Mouse (Mus musculus) layer of hippocampus, adult 2 months (tissue): ENCODE data around the gene Cd276. TPM values are rescaled to one million over a fixed set of nuclear protein-coding genes. Genes with fewer than 3 reads are reported as not detected.

Experiments
- DNase-seq, 2 experiments: peaks; one replicate each; pipeline ENCODE4 v3.0.0; 2022; ENCODE audit warnings: low spot score in 2 of 2
- H3K27ac ChIP-seq: fragments of 200-600 bp; 2 replicates; pipeline ENCODE4 v1.8.1; 2022
- H3K4me3 ChIP-seq: fragments of 200-600 bp; 2 replicates; pipeline ENCODE4 v1.8.1; 2022; ENCODE audit warnings: mild to moderate bottlenecking
- CTCF ChIP-seq: fragments of 200-600 bp; conservative IDR thresholded peaks from 2 replicates; pipeline ENCODE4 v1.8.1; 2022; ENCODE audit warnings: antibody characterized with exemption, mild to moderate bottlenecking, moderate library complexity
- total RNA-seq, 2 experiments: library from RNA; stranded (reverse); gene quantifications; 2 replicates each; pipeline ENCODE4 v1.2.3; 2021

Cd276 gene
- total RNA-seq, 2 experiments from 2014 or later, result 7.4 to 8.2 TPM

- peak within 1 kb of the TSS; percentile 92 for H3K4me3 ChIP-seq
- DNase-seq, result peak in 1 of 2 experiments; percentile 69
- peak within 1 kb of the TSS; percentile 92 for H3K27ac ChIP-seq
- no peak; the same call in none of the 2 replicates for TF ChIP-seq CTCF
Measured at GRCm38 (mm10) chr9:58487851-58488801, 67.1 kb downstream of the Cd276 start, which contains the start of gene Insyn1. Insyn1 (plus strand) TSS chr9:58488603.

- no peak overlapping the region for H3K4me3 ChIP-seq
- H3K27ac ChIP-seq, result no peak overlapping the region
- TF ChIP-seq CTCF, result no peak
- DNase-seq, result no peak
Measured at GRCm38 (mm10) chr9:58487076-58487475, 68.2 kb downstream of the Cd276 start.

Other genes starting within 250 kb of the Cd276 start
- gene Loxl1, start 242.3 kb downstream of the Cd276 start, total RNA-seq, result 1 to 10 TPM; 3.2 to 3.3 TPM
- gene Tbc1d21, start 185.0 kb downstream of the Cd276 start, total RNA-seq, result not detected
- 100 to 1,000 TPM; 236 to 254 TPM for gene Insyn1, start 66.8 kb downstream of the Cd276 start, total RNA-seq
- 100 to 1,000 TPM; 834 to 835 TPM for gene Nptn, start 26.8 kb upstream of the Cd276 start, total RNA-seq
- 1 to 10 TPM in 1 of 2 experiments, not detected in 1; 1.5 TPM for gene Rec114, start 188.5 kb upstream of the Cd276 start, total RNA-seq